In genomic region chr17:63012571-63012923, GRCm38 (mm10) we compare ENCODE assay signal across 12 mouse cellular contexts.
DNase-seq lines count a peak whose midpoint lies in the region; ATAC-seq and TF ChIP-seq lines count a peak whose summit lies in the region.
"Had no signal": no experiment of that assay in that cellular context is flagged by ENCODE, and none has a peak within 500 bp of the region (broad histone marks: within the 10 kb centered on the region; RNA-seq: fewer than 3 reads in every experiment).

No protein-coding gene starts in this region.

- intact Hi-C loops in gastrocnemius, adult 2 months (cut with DNase I), result no loop called here
- intact Hi-C loops in heart, postnatal 25 days (cut with DNase I), result no loop called here

- H3K36me3 ChIP-seq in heart, embryonic 16.5 days (ENCODE audit: control insufficient read depth, insufficient read depth), result no peaks in the 10 kb centered on the region
- H3K36me3 ChIP-seq in lung, embryonic 14.5 days (ENCODE audit: insufficient read depth), result no peaks in the 10 kb centered on the region
- H3K36me3 ChIP-seq in myocyte (ENCODE audit: control insufficient read depth, insufficient read depth), result no peaks in the 10 kb centered on the region
- H3K36me3 ChIP-seq: hindbrain, embryonic 15.5 days; liver, embryonic 12.5 days; midbrain, embryonic 10.5 days; neural tube, embryonic 13.5 days had no signal

- WGBS in heart, embryonic 16.5 days, result 24% methylated on average over 3 of the region's 3 CpGs
- WGBS in lung, embryonic 14.5 days, result 11% methylated on average over 3 of the region's 3 CpGs

- H3K9ac ChIP-seq in heart, embryonic 16.5 days (ENCODE audit: low read length), result no peak overlapping the region
- no peak overlapping the region for H3K9ac ChIP-seq in lung, embryonic 14.5 days
- H3K9ac ChIP-seq: hindbrain, embryonic 15.5 days; liver, embryonic 12.5 days; neural tube, embryonic 13.5 days had no signal

- peak; percentile 14; the same call in 1 of the 2 replicates for ATAC-seq in heart, embryonic 16.5 days (replicated peaks; ENCODE audit: extremely low read depth, insufficient read depth, low FRiP score)
- ATAC-seq in lung, embryonic 14.5 days (ENCODE audit: insufficient read depth), result peak; percentile 88
- ATAC-seq: liver, embryonic 12.5 days had no signal

- H3K4me3 ChIP-seq in gastrocnemius, adult 2 months, result no peak overlapping the region
- no peak overlapping the region for H3K4me3 ChIP-seq in heart, embryonic 16.5 days (ENCODE audit: low read length)
- no peak overlapping the region for H3K4me3 ChIP-seq in lung, embryonic 14.5 days (ENCODE audit: low read depth, low read length)
- no peak overlapping the region for H3K4me3 ChIP-seq in myocyte
- H3K4me3 ChIP-seq: hindbrain, embryonic 15.5 days; liver, embryonic 12.5 days; midbrain, embryonic 10.5 days; neural tube, embryonic 13.5 days had no signal

- H3K4me1 ChIP-seq in heart, embryonic 16.5 days (ENCODE audit: control insufficient read depth, insufficient read depth, low read length), result peaks cover 3% of the 10 kb centered on the region; the same call in 1 of the 2 replicates
- no peaks in the 10 kb centered on the region for H3K4me1 ChIP-seq in lung, embryonic 14.5 days (ENCODE audit: insufficient read depth)
- H3K4me1 ChIP-seq: liver, embryonic 12.5 days had no signal

- no peaks in the 10 kb centered on the region for H3K27me3 ChIP-seq in heart, embryonic 16.5 days (ENCODE audit: control insufficient read depth, insufficient read depth, low read length)
- H3K27me3 ChIP-seq in lung, embryonic 14.5 days (ENCODE audit: insufficient read depth, low read length), result no peaks in the 10 kb centered on the region
- H3K27me3 ChIP-seq in myocyte (ENCODE audit: control insufficient read depth, insufficient read depth, insufficient read length), result no peaks in the 10 kb centered on the region
- H3K27me3 ChIP-seq: hindbrain, embryonic 15.5 days; liver, embryonic 12.5 days; neural tube, embryonic 13.5 days had no signal

- H3ac ChIP-seq in myocyte (ENCODE audit: control insufficient read depth, insufficient read length), result no peak overlapping the region

- TF ChIP-seq CTCF in gastrocnemius, adult 2 months (IDR thresholded peaks at IDR 0.05), result no peak
- TF ChIP-seq CTCF in lung, embryonic 14.5 days (IDR thresholded peaks at IDR 0.05; ENCODE audit: low read depth), result no peak

- H3K79me2 ChIP-seq in myocyte (ENCODE audit: control insufficient read depth, insufficient read depth), result no peaks in the 10 kb centered on the region

- H3K27ac ChIP-seq in gastrocnemius, adult 2 months, result peak overlapping the region; percentile 79
- H3K27ac ChIP-seq in heart, embryonic 16.5 days (ENCODE audit: low read length), result peak overlapping the region; percentile 54
- peak overlapping the region; percentile 34; the same call in 1 of the 2 replicates for H3K27ac ChIP-seq in lung, embryonic 14.5 days (ENCODE audit: low read depth)
- H3K27ac ChIP-seq: hindbrain, embryonic 15.5 days; liver, embryonic 12.5 days; midbrain, embryonic 10.5 days; neural tube, embryonic 13.5 days had no signal

- no peak overlapping the region; the same call in 1 of the 2 replicates for H3K4me2 ChIP-seq in heart, embryonic 16.5 days (ENCODE audit: low read depth, low read length)
- 0 out of 2 replicates have a peak overlapping the region, but pooled peaks have one; percentile 23 for H3K4me2 ChIP-seq in lung, embryonic 14.5 days
- H3K4me2 ChIP-seq in myocyte (ENCODE audit: low read depth), result peak overlapping the region; percentile 30
- H3K4me2 ChIP-seq: hindbrain, embryonic 15.5 days; liver, embryonic 12.5 days; neural tube, embryonic 13.5 days had no signal

- TF ChIP-seq POLR2A in myocyte (IDR thresholded peaks at IDR 0.05; ENCODE audit: insufficient read length, low read depth), result no peak

- DNase-seq in gastrocnemius, adult 2 months, result no peak
- DNase-seq in gastrocnemius, postnatal 4 days (ENCODE audit: low spot score in 2 of 2), result no peak
- DNase-seq in heart, postnatal 25 days (ENCODE audit: low spot score), result no peak
- no peak for DNase-seq in lung, embryonic 14.5 days
- no peak for DNase-seq in lung, postnatal 10 days
- DNase-seq: adrenal gland, adult 2 months had no signal

- no peaks in the 10 kb centered on the region for H3K9me3 ChIP-seq in heart, embryonic 16.5 days (replicated peaks; ENCODE audit: control insufficient read depth, low read length)
- H3K9me3 ChIP-seq in lung, embryonic 14.5 days (ENCODE audit: low read depth, low read length), result no peaks in the 10 kb centered on the region
- H3K9me3 ChIP-seq: hindbrain, embryonic 15.5 days; liver, embryonic 12.5 days; midbrain, embryonic 10.5 days; neural tube, embryonic 13.5 days had no signal

TF ChIP-seq in myocyte, 11 proteins besides CTCF, POLR2A, EP300 and RAD21:
- TF ChIP-seq REST (IDR thresholded peaks at IDR 0.05; ENCODE audit: insufficient read depth, insufficient read length) (no peak), TCF3 (IDR thresholded peaks at IDR 0.05; ENCODE audit: insufficient read length, low read depth) (no peak), MYOD1 (IDR thresholded peaks at IDR 0.05; ENCODE audit: control insufficient read depth in 1 of 3, insufficient read length in 2 of 3, low read depth in 2 of 3) (no peak), POLR2AphosphoS2 (IDR thresholded peaks at IDR 0.05; ENCODE audit: insufficient read length, low read depth) (no peak), MAX (IDR thresholded peaks at IDR 0.05; ENCODE audit: low read depth) (no peak), CEBPB (IDR thresholded peaks at IDR 0.05; ENCODE audit: insufficient read depth, poor library complexity, severe bottlenecking) (no peak), MYOG (IDR thresholded peaks at IDR 0.05; ENCODE audit: control insufficient read depth in 1 of 3, insufficient read depth in 1 of 3, insufficient read length in 2 of 3, low read depth in 2 of 3) (no peak), TCF12 (IDR thresholded peaks at IDR 0.05; ENCODE audit: insufficient read depth, poor library complexity, severe bottlenecking) (no peak), SRF (IDR thresholded peaks at IDR 0.05; ENCODE audit: control insufficient read depth, insufficient read length, low read depth) (no peak), USF1 (IDR thresholded peaks at IDR 0.05; ENCODE audit: low read depth) (no peak), E2F4 (IDR thresholded peaks at IDR 0.05; ENCODE audit: insufficient read depth) (no peak)
